Mouse (Mus musculus) brain, embryonic 14.5 days (tissue): ENCODE results near the gene P2rx3.

Experiments
- CTCF ChIP-seq: fragments of 200-500 bp; IDR thresholded peaks from 2 replicates; pipeline ENCODE4 v1.5.1; 2012; ENCODE audit warnings: inconsistent platforms, mild to moderate bottlenecking, moderate library complexity, borderline replicate concordance; ENCODE audit not compliant: insufficient read depth, insufficient read length; ENCODE audit errors: extremely low read depth
- POLR2A ChIP-seq: fragments of 200-500 bp; IDR thresholded peaks from 2 replicates; pipeline ENCODE4 v1.6.1; 2012; ENCODE audit warnings: mild to moderate bottlenecking, inconsistent platforms, borderline replicate concordance; ENCODE audit not compliant: poor library complexity, insufficient read depth, insufficient read length, severe bottlenecking; ENCODE audit errors: extremely low read depth

DNA sequence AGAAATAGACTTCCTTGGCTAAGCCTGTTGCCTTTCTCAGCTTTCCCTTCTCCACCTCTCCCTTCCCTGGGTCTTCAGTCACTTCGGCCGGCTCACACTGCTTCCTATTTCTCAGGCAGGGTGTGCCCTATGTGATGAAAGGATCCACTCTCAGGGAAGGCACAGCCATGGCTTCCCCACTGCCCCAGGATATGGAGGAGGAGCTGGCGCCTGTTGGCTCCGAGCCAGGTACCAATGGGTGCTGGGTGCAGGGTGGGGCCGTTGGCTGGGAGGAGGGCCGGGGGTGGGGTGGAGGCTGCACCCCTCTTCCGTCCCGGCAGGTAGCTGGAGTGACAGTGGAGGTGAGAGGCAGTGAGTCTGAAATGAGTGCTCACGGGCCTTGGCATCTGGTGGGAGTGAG is 13.5 kb upstream of the P2rx3 start:
- TF ChIP-seq CTCF = no peak
- no peak for TF ChIP-seq POLR2A
